Mouse (Mus musculus): ENCODE data around the gene Kcnh4. TPM values are rescaled to one million over a fixed set of nuclear protein-coding genes. Genes with fewer than 3 reads are reported as not detected.

Gene Kcnh4
- polyA plus RNA-seq, 1 experiment = 0.21 TPM

- TF ChIP-seq CTCF (IDR thresholded peaks at IDR 0.05; ENCODE audit: low read depth, low read length) (no peak), EP300 (IDR thresholded peaks at IDR 0.05; ENCODE audit: insufficient read depth, low read depth, low read length) (no peak), POLR2A (IDR thresholded peaks at IDR 0.05; ENCODE audit: insufficient read depth, low read length) (no peak)
- Histone ChIP-seq H3K9me3 (replicated peaks; ENCODE audit: control insufficient read depth, insufficient read depth, low read length, poor library complexity, severe bottlenecking) (no peaks in the 10 kb centered on the region), H3K36me3 (ENCODE audit: control insufficient read depth, insufficient read depth, low read length, poor library complexity, severe bottlenecking) (peaks cover 2% of the 10 kb centered on the region; the same call in 1 of the 2 replicates), H3K9ac (ENCODE audit: low read depth, poor library complexity, severe bottlenecking) (no peak overlapping the region), H3K27ac (ENCODE audit: insufficient read depth, low read length) (peak overlapping the region; percentile 13; the same call in 1 of the 2 replicates), H3K4me3 (ENCODE audit: low read depth, low read length) (no peak overlapping the region), H3K4me1 (ENCODE audit: control insufficient read depth, insufficient read depth, low read length) (peaks cover 3% of the 10 kb centered on the region), H3K27me3 (ENCODE audit: control insufficient read depth, insufficient read depth, low read length, poor library complexity, severe bottlenecking) (no peaks in the 10 kb centered on the region)
Measured at GRCm38 (mm10) chr11:100724919-100725512, 34.7 kb downstream of the Kcnh4 start.

- H3K9me3 ChIP-seq (replicated peaks; ENCODE audit: control insufficient read depth, insufficient read depth, low read length, poor library complexity, severe bottlenecking) = no peaks in the 10 kb centered on the region
- H3K27ac ChIP-seq (ENCODE audit: insufficient read depth, low read length) = 0 out of 2 replicates have a peak overlapping the region, but pooled peaks have one; percentile 3
- peaks cover under 1% of the 10 kb centered on the region; the same call in 1 of the 2 replicates for H3K36me3 ChIP-seq (ENCODE audit: control insufficient read depth, insufficient read depth, low read length, poor library complexity, severe bottlenecking)
- no peaks in the 10 kb centered on the region for H3K27me3 ChIP-seq (ENCODE audit: control insufficient read depth, insufficient read depth, low read length, poor library complexity, severe bottlenecking)
- no peak overlapping the region for H3K4me3 ChIP-seq (ENCODE audit: low read depth, low read length)
- no peak overlapping the region for H3K9ac ChIP-seq (ENCODE audit: low read depth, poor library complexity, severe bottlenecking)
- H3K4me1 ChIP-seq (ENCODE audit: control insufficient read depth, insufficient read depth, low read length) = peaks cover 7% of the 10 kb centered on the region
- no peak for TF ChIP-seq EP300 (IDR thresholded peaks at IDR 0.05; ENCODE audit: insufficient read depth, low read depth, low read length)
- TF ChIP-seq POLR2A (IDR thresholded peaks at IDR 0.05; ENCODE audit: insufficient read depth, low read length) = no peak
- TF ChIP-seq CTCF (IDR thresholded peaks at IDR 0.05; ENCODE audit: low read depth, low read length) = no peak
Measured at GRCm38 (mm10) chr11:100722493-100723028, 37.2 kb downstream of the Kcnh4 start.

- Histone ChIP-seq H3K4me1 (ENCODE audit: control insufficient read depth, insufficient read depth, low read length) (peaks cover 7% of the 10 kb centered on the region), H3K27me3 (ENCODE audit: control insufficient read depth, insufficient read depth, low read length, poor library complexity, severe bottlenecking) (no peaks in the 10 kb centered on the region), H3K36me3 (ENCODE audit: control insufficient read depth, insufficient read depth, low read length, poor library complexity, severe bottlenecking) (peaks cover 3% of the 10 kb centered on the region; the same call in 1 of the 2 replicates), H3K9me3 (replicated peaks; ENCODE audit: control insufficient read depth, insufficient read depth, low read length, poor library complexity, severe bottlenecking) (no peaks in the 10 kb centered on the region), H3K27ac (ENCODE audit: insufficient read depth, low read length) (0 out of 2 replicates have a peak overlapping the region, but pooled peaks have one; percentile 3), H3K4me3 (ENCODE audit: low read depth, low read length) (no peak overlapping the region), H3K9ac (ENCODE audit: low read depth, poor library complexity, severe bottlenecking) (no peak overlapping the region)
- TF ChIP-seq EP300 (IDR thresholded peaks at IDR 0.05; ENCODE audit: insufficient read depth, low read depth, low read length) (no peak), POLR2A (IDR thresholded peaks at IDR 0.05; ENCODE audit: insufficient read depth, low read length) (no peak), CTCF (IDR thresholded peaks at IDR 0.05; ENCODE audit: low read depth, low read length) (no peak)
Measured at GRCm38 (mm10) chr11:100721776-100722492, 37.8 kb downstream of the Kcnh4 start.

- no peak overlapping the region for H3K27ac ChIP-seq (ENCODE audit: insufficient read depth, low read length)
- peaks cover 3% of the 10 kb centered on the region for H3K36me3 ChIP-seq (ENCODE audit: control insufficient read depth, insufficient read depth, low read length, poor library complexity, severe bottlenecking)
- peaks cover 7% of the 10 kb centered on the region for H3K4me1 ChIP-seq (ENCODE audit: control insufficient read depth, insufficient read depth, low read length)
- TF ChIP-seq POLR2A (IDR thresholded peaks at IDR 0.05; ENCODE audit: insufficient read depth, low read length) (no peak), EP300 (IDR thresholded peaks at IDR 0.05; ENCODE audit: insufficient read depth, low read depth, low read length) (no peak), CTCF (IDR thresholded peaks at IDR 0.05; ENCODE audit: low read depth, low read length) (no peak)
- no peak overlapping the region for H3K4me3 ChIP-seq (ENCODE audit: low read depth, low read length)
- H3K9ac ChIP-seq (ENCODE audit: low read depth, poor library complexity, severe bottlenecking) = no peak overlapping the region
- H3K9me3 ChIP-seq (replicated peaks; ENCODE audit: control insufficient read depth, insufficient read depth, low read length, poor library complexity, severe bottlenecking) = no peaks in the 10 kb centered on the region
- no peaks in the 10 kb centered on the region for H3K27me3 ChIP-seq (ENCODE audit: control insufficient read depth, insufficient read depth, low read length, poor library complexity, severe bottlenecking)
Measured at GRCm38 (mm10) chr11:100721254-100721653, 38.5 kb downstream of the Kcnh4 start.

- H3K9me3 ChIP-seq (replicated peaks; ENCODE audit: control insufficient read depth, insufficient read depth, low read length, poor library complexity, severe bottlenecking) = no peaks in the 10 kb centered on the region
- peaks cover 11% of the 10 kb centered on the region for H3K36me3 ChIP-seq (ENCODE audit: control insufficient read depth, insufficient read depth, low read length, poor library complexity, severe bottlenecking)
- peaks cover 7% of the 10 kb centered on the region for H3K4me1 ChIP-seq (ENCODE audit: control insufficient read depth, insufficient read depth, low read length)
- H3K9ac ChIP-seq (ENCODE audit: low read depth, poor library complexity, severe bottlenecking) = no peak overlapping the region
- H3K27me3 ChIP-seq (ENCODE audit: control insufficient read depth, insufficient read depth, low read length, poor library complexity, severe bottlenecking) = no peaks in the 10 kb centered on the region
- no peak overlapping the region for H3K4me3 ChIP-seq (ENCODE audit: low read depth, low read length)
- no peak overlapping the region for H3K27ac ChIP-seq (ENCODE audit: insufficient read depth, low read length)
- no peak for TF ChIP-seq POLR2A (IDR thresholded peaks at IDR 0.05; ENCODE audit: insufficient read depth, low read length)
- no peak for TF ChIP-seq EP300 (IDR thresholded peaks at IDR 0.05; ENCODE audit: insufficient read depth, low read depth, low read length)
- TF ChIP-seq CTCF (IDR thresholded peaks at IDR 0.05; ENCODE audit: low read depth, low read length) = no peak
Measured at GRCm38 (mm10) chr11:100720345-100720744, 39.4 kb downstream of the Kcnh4 start.

All from ES-Bruce4 (cell line).